Mouse (Mus musculus) MN1 (cell line): ENCODE results near the gene Gm10722.
"Not testable (repeated sequence)": the region's sequence is repeated elsewhere in the genome, so short reads cannot be mapped to it uniquely, and the experiment has no call there.

Experiments
- DNase-seq: peaks from one replicate; pipeline ENCODE4 v3.0.0-alpha.2; 2016; ENCODE audit warnings: low spot score

Gm10722 gene

DNA sequence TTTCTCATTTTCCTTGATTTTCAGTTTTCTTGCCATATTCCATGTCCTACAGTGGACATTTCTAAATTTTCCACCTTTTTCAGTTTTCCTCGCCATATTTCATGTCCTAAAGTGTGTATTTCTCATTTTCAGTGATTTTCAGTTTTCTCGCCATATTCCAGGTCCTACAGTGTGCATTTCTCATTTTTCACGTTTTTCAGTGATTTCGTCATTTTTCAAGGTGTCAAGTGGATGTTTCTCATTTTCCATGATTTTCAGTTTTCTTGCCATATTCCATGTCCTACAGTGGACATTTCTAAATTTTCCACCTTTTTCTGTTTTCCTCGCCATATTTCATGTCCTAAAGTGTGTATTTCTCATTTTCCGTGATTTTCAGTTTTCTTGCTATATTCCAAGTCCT, 24.9 kb downstream of the Gm10722 start:
- DNase-seq: not testable (repeated sequence)

GRCm38 (mm10) chr9:3026136-3026535, 25.4 kb downstream of the Gm10722 start:
- DNase-seq: not testable (repeated sequence)

DNA sequence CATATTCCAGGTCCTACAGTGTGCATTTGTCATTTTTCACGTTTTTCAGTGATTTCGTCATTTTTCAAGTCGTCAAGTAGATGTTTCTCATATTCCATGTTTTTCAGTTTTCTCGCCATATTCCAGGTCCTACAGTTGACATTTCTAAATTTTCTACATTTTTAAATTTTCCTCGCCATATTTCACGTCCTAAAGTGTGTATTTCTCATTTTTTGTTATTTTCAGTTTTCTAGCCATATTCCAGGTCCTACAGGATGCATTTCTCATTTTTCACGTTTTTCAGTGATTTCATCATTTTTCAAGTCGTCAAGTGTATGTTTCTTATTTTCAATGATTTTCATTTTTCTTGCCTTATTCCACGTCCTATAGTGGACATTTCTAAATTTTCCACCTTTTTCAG, 26.0 kb downstream of the Gm10722 start:
- DNase-seq: not testable (repeated sequence)

DNA sequence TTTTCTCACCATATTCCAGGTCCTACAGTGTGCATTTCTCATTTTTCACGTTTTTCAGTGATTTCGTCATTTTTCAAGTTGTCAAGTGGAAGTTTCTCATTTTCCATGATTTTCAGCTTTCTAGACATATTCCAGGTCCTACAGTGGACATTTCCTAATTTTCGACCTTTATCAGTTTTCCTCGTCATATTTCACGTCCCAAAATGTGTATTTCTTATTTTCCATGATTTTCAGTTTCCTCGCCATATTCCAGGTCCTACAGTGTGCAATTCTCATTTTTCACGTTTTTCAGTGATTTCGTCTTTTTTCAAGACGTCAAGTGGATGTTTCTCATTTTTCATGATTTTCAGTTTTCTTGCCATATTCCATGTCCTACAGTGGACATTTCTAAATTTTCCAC, 26.5 kb downstream of the Gm10722 start:
- DNase-seq: peak; percentile 67

DNA sequence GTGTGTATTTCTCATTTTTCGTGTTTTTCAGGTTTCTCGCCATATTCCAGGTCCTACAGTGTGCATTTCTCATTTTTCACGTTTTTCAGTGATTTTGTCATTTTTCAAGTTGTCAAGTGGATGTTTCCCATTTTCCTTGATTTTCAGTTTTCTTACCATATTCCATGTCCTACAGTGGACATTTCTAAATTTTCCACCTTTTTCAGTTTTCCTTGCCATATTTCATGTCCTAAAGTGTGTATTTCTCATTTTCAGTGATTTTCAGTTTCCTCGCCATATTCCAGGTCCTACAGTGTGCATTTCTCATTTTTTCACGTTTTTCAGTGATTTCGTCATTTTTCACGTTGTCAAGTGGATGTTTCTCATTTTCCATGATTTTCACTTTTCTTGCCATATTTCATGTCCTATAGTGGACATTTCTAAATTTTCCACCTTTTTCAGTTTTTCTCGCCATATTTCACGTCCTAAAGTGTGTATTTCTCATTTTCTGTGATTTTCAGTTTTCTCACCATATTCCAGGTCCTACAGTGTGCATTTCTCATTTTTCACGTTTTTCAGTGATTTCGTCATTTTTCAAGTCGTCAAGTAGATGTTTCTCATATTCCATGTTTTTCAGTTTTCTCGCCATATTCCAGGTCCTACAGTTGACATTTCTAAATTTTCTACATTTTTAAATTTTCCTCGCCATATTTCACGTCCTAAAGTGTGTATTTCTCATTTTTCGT, 28.7 kb downstream of the Gm10722 start:
- not testable (repeated sequence) for DNase-seq

- DNase-seq: peak; percentile 89
These were observed 30.1 kb downstream of the Gm10722 start for GRCm38 (mm10) chr9:3030677-3031318.

DNA sequence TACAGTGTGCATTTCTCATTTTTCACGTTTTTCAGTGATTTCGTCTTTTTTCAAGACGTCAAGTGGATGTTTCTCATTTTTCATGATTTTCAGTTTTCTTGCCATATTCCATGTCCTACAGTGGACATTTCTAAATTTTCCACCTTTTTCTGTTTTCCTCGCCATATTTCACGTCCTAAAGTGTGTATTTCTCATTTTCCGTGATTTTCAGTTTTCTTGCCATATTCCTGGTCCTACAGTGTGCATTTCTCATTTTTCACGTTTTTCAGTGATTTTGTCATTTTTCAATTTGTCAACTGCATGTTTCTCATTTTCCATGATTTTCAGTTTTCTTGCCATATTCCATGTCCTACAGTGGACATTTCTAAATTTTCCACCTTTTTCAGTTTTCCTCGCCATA, 33.6 kb downstream of the Gm10722 start, which contains the start of gene Gm17535:
Gm17535 (plus strand) TSS at position 301 of the 400 bp plus-strand sequence.
- not testable (repeated sequence) for DNase-seq

GRCm38 (mm10) chr9:3036577-3036976, 35.9 kb downstream of the Gm10722 start, which contains the start of gene Gm10715:
TSS of gene Gm10715 (plus strand) at chr9:3036877.
- not testable (repeated sequence) for DNase-seq

DNA sequence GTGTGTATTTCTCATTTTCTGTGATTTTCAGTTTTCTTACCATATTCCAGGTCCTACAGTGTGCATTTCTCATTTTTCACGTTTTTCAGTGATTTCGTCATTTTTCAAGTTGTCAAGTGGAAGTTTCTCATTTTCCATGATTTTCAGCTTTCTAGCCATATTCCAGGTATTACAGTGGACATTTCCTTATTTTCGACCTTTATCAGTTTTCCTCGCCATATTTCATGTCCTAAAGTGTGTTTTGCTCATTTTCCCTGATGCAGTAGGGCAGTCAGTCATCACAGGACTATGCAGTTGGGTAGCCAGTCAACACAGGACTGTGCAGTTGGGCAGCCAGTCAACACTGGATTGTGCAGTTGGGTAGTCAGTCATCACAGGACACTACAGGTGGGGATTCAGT, 37.4 kb downstream of the Gm10722 start:
- DNase-seq: peak; percentile 7
